Mouse (Mus musculus) gastrocnemius, postnatal 36 days (tissue): ENCODE data around the gene Caprin2. TPM values are rescaled to one million over a fixed set of nuclear protein-coding genes. Genes with fewer than 3 reads are reported as not detected.
"Not testable (repeated sequence)": the region's sequence is repeated elsewhere in the genome, so short reads cannot be mapped to it uniquely, and the experiment has no call there.

Source experiments
- DNase-seq, 2 experiments: peaks; one replicate each; pipeline ENCODE4 v3.0.0; 2022
- intact Hi-C: fragments of 180-260 bp; cut with DNase I; formaldehyde crosslinking; loops from one replicate; pipeline ENCODE4 v1.15.1; 2025
- long read RNA-seq, 2 experiments: library from polyadenylated mRNA; stranded (forward); transcript quantifications; one replicate each; pipeline ENCODE4 v2.0.0; 2021
- total RNA-seq, 2 experiments: library from RNA; stranded (reverse); gene quantifications; 2 replicates each; pipeline ENCODE4 v1.2.3; 2021

The Caprin2 gene
- 1 to 10 TPM; 3.3 to 5.0 TPM for total RNA-seq
- long read RNA-seq, experiment 1, partial matches to known transcripts: 0 of 1 reads
- long read RNA-seq, experiment 1, other reads (novel, unspliced or antisense): 0 of 1 reads
- long read RNA-seq, experiment 2, partial matches to known transcripts: 2 of 4 reads
- long read RNA-seq, experiment 2, other reads (novel, unspliced or antisense): 1 of 4 reads

DNA sequence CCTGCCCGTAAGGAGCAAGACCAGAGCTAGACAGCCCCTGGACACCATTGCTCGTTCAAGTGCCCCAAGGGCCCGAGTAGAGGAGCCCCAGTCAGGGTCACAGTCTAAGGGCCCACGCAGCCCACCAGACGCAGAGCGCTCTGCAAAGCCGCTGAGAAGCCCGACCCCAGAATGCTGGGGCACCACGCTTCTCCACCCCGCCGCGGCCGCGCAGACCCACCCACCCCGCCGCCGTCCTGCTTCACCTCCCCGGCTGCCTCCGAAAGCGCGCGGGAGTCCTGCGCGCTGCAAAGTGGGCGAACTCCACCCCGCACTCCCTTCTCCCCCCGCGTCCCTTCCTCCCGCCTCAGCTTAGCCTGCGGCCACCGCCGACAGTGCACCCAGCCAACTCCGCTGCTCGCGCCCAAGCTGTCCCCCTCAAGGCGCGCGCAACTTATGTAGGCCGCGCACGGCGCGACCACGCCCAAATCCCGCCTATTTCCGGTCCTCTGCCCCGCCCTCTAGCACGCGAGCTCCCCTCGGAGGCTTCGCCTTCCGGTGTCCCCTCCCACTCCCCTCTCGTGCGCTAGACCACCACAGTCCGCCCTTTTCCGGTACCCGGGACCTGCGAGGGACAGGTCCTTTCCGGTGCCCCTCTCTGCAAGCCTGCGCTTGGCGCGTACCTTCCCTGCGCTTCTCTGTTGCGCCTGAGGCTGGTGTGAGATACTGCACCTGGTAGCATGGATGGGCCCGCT, at the start of gene Caprin2:
Gene Caprin2, minus strand, starts transcription at position 465 of the 734 bp plus-strand sequence.
- DNase-seq: peak; percentile 81 to 82
- intact Hi-C loops: no loop called here

DNA sequence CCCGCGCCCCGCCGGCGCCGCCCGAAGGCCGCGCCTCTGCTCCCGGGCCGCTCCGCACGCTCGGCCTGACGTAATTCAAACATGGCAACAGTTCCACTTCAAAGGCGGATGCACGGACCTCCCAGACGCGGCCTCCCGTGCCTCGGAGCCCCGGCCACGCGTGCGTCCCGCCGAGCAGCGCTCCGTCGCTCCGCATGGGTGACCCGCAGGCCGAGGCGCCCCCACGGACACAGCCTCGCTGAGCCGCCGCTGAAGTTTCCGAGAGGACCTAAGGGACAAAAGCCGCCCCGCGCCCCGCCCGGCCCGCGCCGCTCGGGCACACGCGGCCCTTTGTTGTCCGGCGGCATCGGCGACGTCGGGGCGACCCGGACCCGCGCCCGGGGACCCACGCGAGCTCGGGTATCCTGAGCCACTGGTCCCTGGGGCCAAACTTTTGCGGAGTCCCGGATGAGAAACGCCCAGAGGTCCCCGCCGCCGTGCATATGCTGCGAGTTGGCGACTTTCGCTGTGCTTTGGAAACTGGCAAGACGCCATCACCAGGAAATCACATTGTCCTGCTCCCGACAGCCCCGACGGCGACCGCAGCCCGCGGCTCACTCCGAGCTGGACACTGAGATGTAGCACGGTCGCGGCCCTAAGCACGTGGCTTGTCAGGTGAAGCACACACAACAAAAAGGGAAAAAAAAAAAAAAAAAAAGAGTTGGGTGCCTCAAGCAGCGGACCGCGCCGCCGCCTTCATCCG, 48.9 kb upstream of the Caprin2 start:
- peak; percentile 21 to 54 for DNase-seq
- intact Hi-C loops: loop anchor here (10.0 kb wide), 1 partner anchor 360 kb away; the partner anchor contains the start of gene Resf1

DNA sequence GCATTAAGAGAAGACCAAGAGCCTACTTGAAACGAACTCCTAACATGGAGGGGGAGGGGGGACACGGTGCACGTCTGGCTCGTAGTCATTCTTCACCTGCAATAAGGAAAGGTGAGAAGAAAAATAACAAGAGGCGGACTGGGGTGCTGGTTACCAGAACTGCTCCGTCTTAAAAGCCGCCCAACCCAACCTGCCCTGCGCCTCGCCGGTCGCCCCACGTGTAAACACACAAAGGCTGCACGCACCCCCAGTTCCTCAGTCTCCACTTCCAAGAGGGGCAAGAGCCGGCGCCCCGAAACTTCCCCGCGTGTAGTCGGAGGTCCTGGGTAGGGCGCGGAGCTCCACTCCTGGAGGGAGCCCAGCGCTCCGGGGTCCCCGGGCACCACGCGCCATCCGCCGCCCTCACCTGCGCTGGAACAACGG, 48.3 kb upstream of the Caprin2 start:
- DNase-seq: no peak
- intact Hi-C loops: loop anchor here (10.0 kb wide), 1 partner anchor 360 kb away; the partner anchor contains the start of gene Resf1

DNA sequence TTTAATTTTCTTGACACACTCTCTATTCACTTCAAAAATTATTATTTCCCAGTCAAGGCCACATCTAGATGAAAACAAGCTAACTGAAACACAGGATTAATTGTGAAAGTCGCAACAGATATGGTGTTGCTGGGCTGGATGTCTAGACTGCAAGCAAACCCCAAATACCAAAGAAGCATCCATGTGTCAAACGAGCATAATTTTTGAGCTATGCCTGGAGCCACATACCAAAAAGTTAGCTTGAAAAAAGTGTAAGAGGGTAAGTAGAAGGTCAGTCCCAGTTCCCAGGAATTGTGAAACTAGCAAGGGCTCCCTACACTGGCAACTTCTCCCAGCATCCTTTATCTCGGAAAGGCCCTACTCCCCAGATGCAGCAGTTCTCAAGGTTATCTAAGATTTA, 47.7 kb upstream of the Caprin2 start:
- DNase-seq: no peak
- intact Hi-C loops: loop anchor here (10.0 kb wide), 1 partner anchor 361 kb away; the partner anchor contains the start of gene Resf1

DNA sequence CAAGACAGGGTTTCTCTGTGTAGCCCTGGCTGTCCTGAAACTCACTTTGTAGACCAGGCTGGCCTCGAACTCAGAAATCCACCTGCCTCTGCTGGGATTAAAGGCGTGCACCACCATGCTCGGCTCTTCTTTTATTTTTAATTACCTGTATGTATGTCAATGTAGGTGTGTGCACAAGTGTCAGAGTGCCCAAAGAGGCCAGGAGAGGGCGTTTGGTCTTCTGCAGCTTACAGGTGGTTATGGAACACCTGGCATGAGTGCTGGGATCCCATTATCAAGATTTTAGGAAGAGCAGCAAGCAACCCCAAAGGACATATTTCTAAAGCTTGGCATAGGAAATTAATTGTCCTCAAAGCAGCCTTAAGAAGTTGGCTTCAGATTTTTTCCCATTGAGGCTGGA, 46.4 kb upstream of the Caprin2 start:
- intact Hi-C loops: loop anchor here (10.0 kb wide), 1 partner anchor 362 kb away; the partner anchor contains the start of gene Resf1
- no peak for DNase-seq

- DNase-seq: no peak
- intact Hi-C loops: loop anchor here (10.0 kb wide), 1 partner anchor 363 kb away; the partner anchor contains the start of gene Resf1
Measured at GRCm38 (mm10) chr6:148941880-148942279, 45.8 kb upstream of the Caprin2 start.

DNA sequence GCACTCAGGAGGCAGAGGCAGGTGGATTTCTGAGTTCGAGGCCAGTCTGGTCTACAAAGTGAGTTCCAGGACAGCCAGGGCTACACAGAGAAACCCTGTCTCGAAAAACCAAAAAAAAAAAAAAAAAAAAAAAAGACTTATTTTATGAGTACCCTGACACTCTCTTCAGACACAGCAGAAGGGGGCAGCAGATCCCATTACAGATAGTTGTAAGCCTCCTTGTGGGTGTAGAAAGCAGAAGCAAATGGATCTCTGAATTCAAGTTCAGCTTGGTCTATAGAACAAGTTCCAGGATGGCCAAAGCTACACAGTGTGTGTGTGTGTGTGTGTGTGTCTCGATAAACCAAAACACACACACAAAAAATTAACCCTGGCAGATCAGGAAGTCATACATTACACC, 44.3 kb upstream of the Caprin2 start:
- intact Hi-C loops: loop anchor here (10.0 kb wide), 1 partner anchor 364 kb away; the partner anchor contains the start of gene Resf1
- not testable (repeated sequence) for DNase-seq

- DNase-seq: no peak
- intact Hi-C loops: no loop called here
Measured at GRCm38 (mm10) chr6:148937693-148938092, 41.7 kb upstream of the Caprin2 start.

DNA sequence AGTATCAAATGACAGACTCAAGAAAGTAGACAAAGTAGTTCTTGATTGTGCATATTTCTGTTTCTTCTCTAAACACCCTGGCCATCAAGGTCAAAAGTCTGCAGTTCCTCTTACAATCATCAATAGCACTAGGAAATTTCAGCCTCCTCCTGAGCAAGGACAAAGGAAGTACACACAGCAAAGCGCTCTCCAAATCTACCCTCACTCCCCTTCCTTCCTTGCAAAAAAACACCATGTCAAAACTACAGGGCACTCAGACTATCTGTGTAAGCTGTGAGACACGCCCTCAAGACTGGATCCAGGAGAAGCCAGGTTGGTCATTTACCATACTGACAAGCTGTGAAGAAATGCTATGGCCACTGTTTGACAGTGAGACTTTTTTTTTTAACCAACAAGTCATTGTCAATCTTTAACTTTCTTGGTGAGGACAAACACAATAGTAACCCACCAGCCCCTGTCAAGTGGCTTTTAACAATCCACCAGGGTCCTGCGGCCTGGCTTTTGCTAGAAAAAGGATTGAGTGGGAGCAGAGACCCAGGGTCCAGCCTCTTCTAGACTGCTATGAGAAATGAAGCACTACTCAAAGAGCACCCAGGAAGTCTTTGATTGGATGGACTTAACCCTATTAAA, 39.0 kb upstream of the Caprin2 start:
- intact Hi-C loops: no loop called here
- DNase-seq: no peak

DNA sequence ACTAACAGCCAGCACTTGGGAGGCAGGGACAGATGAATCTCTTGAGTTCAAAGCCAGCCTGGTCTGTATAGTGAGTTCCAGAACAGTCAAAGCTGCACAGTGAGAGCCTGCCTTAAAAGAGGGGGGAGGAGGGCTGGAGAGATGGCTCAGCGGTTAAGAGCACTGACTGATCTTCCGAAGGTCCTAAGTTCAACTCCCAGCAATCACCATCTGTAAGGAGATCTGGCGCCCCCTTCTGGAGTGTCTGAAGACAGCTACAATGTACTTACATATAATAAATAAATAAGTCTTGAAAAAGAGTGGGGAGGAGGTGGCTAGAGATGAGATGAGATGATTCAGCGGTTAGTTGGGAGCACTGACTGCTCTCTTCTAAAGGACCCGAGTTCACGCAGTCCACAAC, 35.2 kb upstream of the Caprin2 start:
- intact Hi-C loops: no loop called here
- no peak for DNase-seq

DNA sequence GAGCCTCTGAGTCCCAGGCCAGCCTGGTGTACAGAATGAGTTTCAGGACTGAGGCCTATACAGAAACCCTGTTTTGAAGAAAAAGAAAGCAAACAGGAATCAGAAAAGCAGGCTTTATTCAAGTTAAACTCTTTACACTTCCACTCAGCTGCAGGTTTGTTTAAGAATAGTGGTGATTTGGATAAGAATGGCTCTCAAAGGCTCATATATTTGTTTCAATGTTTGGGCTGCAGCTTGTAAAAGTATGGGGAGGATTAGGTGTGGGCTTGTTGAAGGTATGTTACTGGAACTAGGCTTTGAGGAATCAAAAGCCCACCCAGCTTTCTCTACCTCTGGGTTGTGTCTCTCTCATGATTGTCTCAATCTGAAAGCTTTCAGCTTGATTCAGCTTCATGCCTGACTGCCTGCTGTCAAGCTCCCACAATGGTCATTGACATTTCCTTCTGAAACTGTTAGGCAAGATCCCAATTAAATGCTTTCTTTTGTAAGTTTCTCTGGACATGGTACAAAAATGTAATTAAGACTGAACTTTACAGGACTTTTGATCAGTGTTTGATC, 22.9 kb upstream of the Caprin2 start:
- intact Hi-C loops: loop anchor here (10.0 kb wide), 2 partner anchors 214 to 674 kb away; no protein-coding TSS in a partner anchor
- DNase-seq: no peak

GRCm38 (mm10) chr6:148917672-148918071, 21.6 kb upstream of the Caprin2 start:
- intact Hi-C loops: loop anchor here (10.0 kb wide), 2 partner anchors 213 to 673 kb away; no protein-coding TSS in a partner anchor
- DNase-seq: no peak

- intact Hi-C loops: loop anchor here (10.0 kb wide), 2 partner anchors 212 to 672 kb away; no protein-coding TSS in a partner anchor
- DNase-seq: no peak
Measured at GRCm38 (mm10) chr6:148916817-148917216, 20.8 kb upstream of the Caprin2 start.

DNA sequence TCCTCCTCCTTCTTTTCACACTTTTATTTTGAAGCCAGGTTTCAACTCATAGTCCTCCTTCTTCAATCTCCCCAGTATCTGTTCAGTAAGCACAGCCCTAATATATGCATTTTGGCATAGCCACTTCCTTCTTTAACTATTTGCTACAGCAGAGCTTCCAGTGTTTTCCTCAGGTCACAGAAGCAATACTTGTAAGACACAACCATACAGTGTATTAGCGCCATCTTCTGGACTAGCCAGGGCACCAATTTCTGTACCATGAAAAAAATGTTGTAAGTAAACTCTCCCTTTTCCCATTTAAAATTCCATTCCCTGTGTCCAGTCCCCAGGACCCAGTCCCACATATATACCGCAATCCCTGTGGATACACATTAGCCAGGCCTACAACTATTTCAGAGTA, 17.9 kb upstream of the Caprin2 start:
- DNase-seq: no peak
- intact Hi-C loops: loop anchor here (5.0 to 10.0 kb wide), 4 partner anchors 117 to 697 kb away; no protein-coding TSS in a partner anchor

- DNase-seq: not testable (repeated sequence)
- intact Hi-C loops: loop anchor here (5.0 to 10.0 kb wide), 4 partner anchors 115 to 695 kb away; no protein-coding TSS in a partner anchor
Measured at GRCm38 (mm10) chr6:148911906-148912305, 15.9 kb upstream of the Caprin2 start.

- no peak for DNase-seq
- intact Hi-C loops: no loop called here
Measured at GRCm38 (mm10) chr6:148906958-148907357, 10.9 kb upstream of the Caprin2 start.

- no peak for DNase-seq
- intact Hi-C loops: no loop called here
Measured at GRCm38 (mm10) chr6:148902728-148903127, 6.7 kb upstream of the Caprin2 start.

GRCm38 (mm10) chr6:148896507-148896851, 442 bp upstream of the Caprin2 start:
- intact Hi-C loops: no loop called here
- no peak for DNase-seq

DNA sequence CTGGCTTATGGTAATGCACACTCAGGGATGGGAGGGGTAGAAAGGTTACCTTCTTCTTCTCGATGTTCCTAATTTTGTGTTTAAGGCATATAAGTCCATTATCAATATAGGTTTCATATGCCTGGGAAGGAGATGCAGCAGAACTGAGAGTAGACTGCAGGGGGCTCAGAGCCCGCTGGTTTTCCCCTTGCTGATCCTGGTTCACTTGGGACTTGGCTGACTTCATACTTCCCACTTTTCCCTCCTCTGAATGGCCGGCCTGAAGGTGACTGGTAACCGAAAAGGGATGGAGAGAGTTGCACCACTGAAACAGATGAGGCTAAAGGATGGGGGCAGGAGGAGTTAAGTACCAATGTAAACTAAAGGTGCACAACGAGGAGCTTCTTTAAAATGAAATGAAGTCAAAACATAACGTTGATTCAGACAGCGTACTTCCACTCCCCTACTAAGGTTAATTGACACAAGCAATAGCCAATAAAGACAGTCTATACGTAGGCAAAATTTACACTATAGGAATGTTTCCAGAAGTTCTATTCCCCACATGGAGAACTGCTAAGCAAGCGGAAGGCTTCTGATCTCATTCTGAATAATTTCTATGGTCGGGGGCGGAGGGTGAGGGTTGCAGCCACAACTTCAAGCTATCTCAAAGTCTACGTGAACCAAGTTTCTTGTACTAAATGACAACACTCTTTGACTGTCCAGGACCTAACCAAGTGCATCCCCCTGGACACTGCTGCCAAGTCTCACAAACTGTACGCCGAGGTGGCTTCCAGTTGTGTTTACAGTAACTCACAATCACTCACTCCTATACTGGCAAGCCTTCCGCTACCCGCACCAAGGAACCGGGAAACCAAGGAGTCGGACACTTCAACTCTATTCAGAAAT, 907 bp downstream of the Caprin2 start:
- no peak for DNase-seq
- intact Hi-C loops: no loop called here
